Comparison of ENCODE assay signal across 24 mouse cellular contexts in genomic region chr13:112963081-112963480, GRCm38 (mm10). TPM values are rescaled to one million over a fixed set of nuclear protein-coding genes. Genes with fewer than 3 reads are reported as not detected.
DNase-seq lines count a peak whose midpoint lies in the region; ATAC-seq and TF ChIP-seq lines count a peak whose summit lies in the region.
"Had no signal": no experiment of that assay in that cellular context is flagged by ENCODE, and none has a peak within 500 bp of the region (broad histone marks: within the 10 kb centered on the region; RNA-seq: fewer than 3 reads in every experiment).

No protein-coding gene starts in this region.

- WGBS in kidney, embryonic 15.5 days: 44% methylated on average over 5 of the region's 5 CpGs
- WGBS in kidney, embryonic 14.5 days: 47% methylated on average over 5 of the region's 5 CpGs
- 45% methylated on average over 5 of the region's 5 CpGs for WGBS in kidney, postnatal 0 days

- no peak for TF ChIP-seq CTCF in kidney, postnatal 0 days (IDR thresholded peaks at IDR 0.05; ENCODE audit: low read depth)

- 0 out of 2 replicates have a peak, but pooled peaks cover 2% of the 10 kb centered on the region for H3K4me1 ChIP-seq in kidney, embryonic 15.5 days
- H3K4me1 ChIP-seq in kidney, embryonic 14.5 days (ENCODE audit: control insufficient read depth, insufficient read depth, low read length): no peaks in the 10 kb centered on the region
- H3K4me1 ChIP-seq in kidney, postnatal 0 days (replicated peaks; ENCODE audit: insufficient read depth, low read length): no peaks in the 10 kb centered on the region
- H3K4me1 ChIP-seq: embryonic facial prominence, embryonic 10.5 days; embryonic facial prominence, embryonic 12.5 days; forebrain, embryonic 13.5 days; forebrain, embryonic 15.5 days had no signal

- no peak overlapping the region for H3K27ac ChIP-seq in kidney, embryonic 15.5 days
- H3K27ac ChIP-seq in kidney, embryonic 14.5 days (ENCODE audit: low read depth, low read length): no peak overlapping the region
- no peak overlapping the region for H3K27ac ChIP-seq in kidney, postnatal 0 days
- H3K27ac ChIP-seq: embryonic facial prominence, embryonic 10.5 days; embryonic facial prominence, embryonic 12.5 days; forebrain, embryonic 13.5 days; forebrain, embryonic 15.5 days had no signal

- no peak overlapping the region for H3K4me2 ChIP-seq in kidney, embryonic 15.5 days
- H3K4me2 ChIP-seq in kidney, embryonic 14.5 days (replicated peaks; ENCODE audit: low read depth, low read length): no peak overlapping the region
- no peak overlapping the region for H3K4me2 ChIP-seq in kidney, postnatal 0 days (ENCODE audit: low read length)
- H3K4me2 ChIP-seq: embryonic facial prominence, embryonic 12.5 days; forebrain, embryonic 13.5 days; forebrain, embryonic 15.5 days had no signal

- H3K9ac ChIP-seq in kidney, embryonic 15.5 days: no peak overlapping the region
- no peak overlapping the region for H3K9ac ChIP-seq in kidney, embryonic 14.5 days (ENCODE audit: low read depth, low read length)
- H3K9ac ChIP-seq in kidney, postnatal 0 days (ENCODE audit: low read depth, low read length): no peak overlapping the region
- H3K9ac ChIP-seq: embryonic facial prominence, embryonic 12.5 days; forebrain, embryonic 13.5 days; forebrain, embryonic 15.5 days had no signal

- peaks cover 78% of the 10 kb centered on the region for H3K36me3 ChIP-seq in kidney, embryonic 15.5 days
- H3K36me3 ChIP-seq in kidney, embryonic 14.5 days (ENCODE audit: control insufficient read depth, insufficient read depth, low read length): peaks cover 56% of the 10 kb centered on the region
- peaks cover 31% of the 10 kb centered on the region for H3K36me3 ChIP-seq in kidney, postnatal 0 days (ENCODE audit: insufficient read depth, low read length)

- H3K27me3 ChIP-seq in kidney, embryonic 15.5 days: no peaks in the 10 kb centered on the region
- H3K27me3 ChIP-seq in kidney, embryonic 14.5 days (ENCODE audit: control insufficient read depth, insufficient read depth, low read length): no peaks in the 10 kb centered on the region
- H3K27me3 ChIP-seq in kidney, postnatal 0 days (ENCODE audit: insufficient read depth, low read length): no peaks in the 10 kb centered on the region
- H3K27me3 ChIP-seq: CH12.LX; embryonic facial prominence, embryonic 12.5 days; forebrain, embryonic 13.5 days; forebrain, embryonic 15.5 days; Patski had no signal

- peak; percentile 4 for DNase-seq in kidney, adult 11 months
- peak; percentile 11 to 16 for DNase-seq in kidney, adult 8-10 months
- DNase-seq in kidney, postnatal 0 days (ENCODE audit: low spot score): peak; percentile 38
- no peak for DNase-seq in kidney, postnatal 10 days
- DNase-seq: adrenal gland, adult 8-10 months; adrenal gland, postnatal 14 days; adrenal gland, postnatal 36 days; B cell, adult 2 months; cerebellum, adult 11-12 months; cerebellum, adult 2 months; cerebellum, adult 9-10 months; cerebellum, postnatal 10 days; cerebellum, postnatal 25 days had no signal

- no peaks in the 10 kb centered on the region for H3K9me3 ChIP-seq in kidney, embryonic 15.5 days (replicated peaks)
- no peaks in the 10 kb centered on the region for H3K9me3 ChIP-seq in kidney, embryonic 14.5 days (ENCODE audit: control insufficient read depth, low read length)
- no peaks in the 10 kb centered on the region for H3K9me3 ChIP-seq in kidney, postnatal 0 days (replicated peaks; ENCODE audit: low read length)
- H3K9me3 ChIP-seq: embryonic facial prominence, embryonic 10.5 days; embryonic facial prominence, embryonic 12.5 days; forebrain, embryonic 13.5 days; forebrain, embryonic 15.5 days; G1E had no signal

- no peak for ATAC-seq in kidney, embryonic 15.5 days (replicated peaks; ENCODE audit: low FRiP score)
- ATAC-seq in kidney, embryonic 14.5 days (ENCODE audit: low FRiP score, low TSS enrichment): no peak
- ATAC-seq in kidney, postnatal 0 days (replicated peaks; ENCODE audit: low FRiP score, low read depth): 0 out of 2 replicates have a peak, but pooled peaks have one; percentile 36
- ATAC-seq: activated CD4-positive, CD25-positive, alpha-beta regulatory T cell, adult 4 months; CD4-positive, CD25-positive, alpha-beta regulatory T cell, adult 4 months; forebrain, embryonic 13.5 days; forebrain, embryonic 15.5 days; Patski had no signal

- H3K4me3 ChIP-seq in kidney, embryonic 15.5 days (replicated peaks): no peak overlapping the region
- no peak overlapping the region for H3K4me3 ChIP-seq in kidney, embryonic 14.5 days (ENCODE audit: low read length)
- no peak overlapping the region for H3K4me3 ChIP-seq in kidney, postnatal 0 days (replicated peaks; ENCODE audit: low read depth, low read length)
- H3K4me3 ChIP-seq: embryonic facial prominence, embryonic 10.5 days; embryonic facial prominence, embryonic 12.5 days; forebrain, embryonic 13.5 days; forebrain, embryonic 15.5 days had no signal

RNA-seq across cellular contexts. Expression of gene Ccno, which starts 24.5 kb away (rescaled TPM):
- 0.49 and 0.61 TPM in 2 replicates for polyA plus RNA-seq in kidney, embryonic 15.5 days (2015; fragmentation: Nextera tagmentation; extraction: Ambion mirVana)
- polyA plus RNA-seq in kidney, embryonic 14.5 days (2014; fragmentation: Nextera tagmentation; extraction: Ambion mirVana): 0.17 and 0.55 TPM in 2 replicates
- 0.29 and 0.33 TPM in 2 replicates for polyA plus RNA-seq in kidney, postnatal 0 days (2015; fragmentation: Nextera tagmentation; extraction: Ambion mirVana)
- polyA plus RNA-seq: activated CD4-positive, CD25-positive, alpha-beta regulatory T cell, adult 4 months; CD4-positive, CD25-positive, alpha-beta regulatory T cell, adult 4 months; G1E had no signal

RNA-seq across cellular contexts. Expression of gene Mcidas, which starts 30.6 kb away (rescaled TPM):
- polyA plus RNA-seq in kidney, embryonic 15.5 days (2015; fragmentation: Nextera tagmentation; extraction: Ambion mirVana): not detected in 2 replicates
- polyA plus RNA-seq in kidney, embryonic 14.5 days (2014; fragmentation: Nextera tagmentation; extraction: Ambion mirVana): not detected in 2 replicates
- 0.05 TPM in 1 of 2 replicates, not detected in the other for polyA plus RNA-seq in kidney, postnatal 0 days (2015; fragmentation: Nextera tagmentation; extraction: Ambion mirVana)
- polyA plus RNA-seq: G1E had no signal

RNA-seq across cellular contexts. Expression of gene Dhx29, which starts 35.8 kb away (rescaled TPM):
- 20.7 and 25.0 TPM in 2 replicates for polyA plus RNA-seq in kidney, embryonic 15.5 days (2015; fragmentation: Nextera tagmentation; extraction: Ambion mirVana)
- 14.7 and 24.8 TPM in 2 replicates for polyA plus RNA-seq in kidney, embryonic 14.5 days (2014; fragmentation: Nextera tagmentation; extraction: Ambion mirVana)
- polyA plus RNA-seq in kidney, postnatal 0 days (2015; fragmentation: Nextera tagmentation; extraction: Ambion mirVana): 19.1 and 20.0 TPM in 2 replicates

RNA-seq across cellular contexts. Expression of gene Mtrex, which starts 35.9 kb away (rescaled TPM):
- polyA plus RNA-seq in kidney, embryonic 15.5 days (2015; fragmentation: Nextera tagmentation; extraction: Ambion mirVana): 75.2 and 78.2 TPM in 2 replicates
- polyA plus RNA-seq in kidney, embryonic 14.5 days (2014; fragmentation: Nextera tagmentation; extraction: Ambion mirVana): 60.5 and 86.4 TPM in 2 replicates
- polyA plus RNA-seq in kidney, postnatal 0 days (2015; fragmentation: Nextera tagmentation; extraction: Ambion mirVana): 44.5 and 46.0 TPM in 2 replicates
